Mouse (Mus musculus): ENCODE results near the gene Rpl13. TPM values are rescaled to one million over a fixed set of nuclear protein-coding genes. Genes with fewer than 3 reads are reported as not detected.
A peak's percentile ranks its signal among the peaks of the same experiment; 100 is the strongest.

Rpl13 gene
- polyA plus RNA-seq, 1 experiment = 2,994 TPM

DNA sequence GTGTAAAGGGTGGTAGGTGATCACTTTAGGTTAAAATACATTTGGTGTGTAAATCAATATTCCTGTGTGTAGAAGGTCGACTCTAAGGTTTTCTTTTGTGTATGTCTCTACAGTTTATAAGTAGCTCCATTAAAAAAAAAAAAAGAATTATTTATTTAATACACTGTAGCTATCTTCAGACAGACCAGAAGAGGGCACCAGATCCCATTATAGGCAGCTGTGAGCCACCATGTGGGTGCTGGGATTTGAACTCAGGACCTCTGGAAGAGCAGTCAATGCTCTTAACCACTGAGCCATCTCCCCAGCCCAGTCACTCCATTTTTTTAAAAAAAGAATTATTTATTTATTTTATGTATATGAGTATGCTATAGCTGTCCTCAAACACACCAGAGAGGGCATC lies 5.9 kb downstream of the Rpl13 start:
- no peaks in the 10 kb centered on the region for H3K4me1 ChIP-seq (ENCODE audit: control insufficient read depth, insufficient read depth, insufficient read length, low read length)
- WGBS = 49% methylated on average over 1 of the region's 1 CpGs
- TF ChIP-seq CTCF (IDR thresholded peaks at IDR 0.05; ENCODE audit: extremely low read depth, insufficient read length, insufficient replicate concordance, low read depth, low read length) = no peak
- no peak for TF ChIP-seq POLR2A (IDR thresholded peaks at IDR 0.05; ENCODE audit: low read depth, low read length)

DNA sequence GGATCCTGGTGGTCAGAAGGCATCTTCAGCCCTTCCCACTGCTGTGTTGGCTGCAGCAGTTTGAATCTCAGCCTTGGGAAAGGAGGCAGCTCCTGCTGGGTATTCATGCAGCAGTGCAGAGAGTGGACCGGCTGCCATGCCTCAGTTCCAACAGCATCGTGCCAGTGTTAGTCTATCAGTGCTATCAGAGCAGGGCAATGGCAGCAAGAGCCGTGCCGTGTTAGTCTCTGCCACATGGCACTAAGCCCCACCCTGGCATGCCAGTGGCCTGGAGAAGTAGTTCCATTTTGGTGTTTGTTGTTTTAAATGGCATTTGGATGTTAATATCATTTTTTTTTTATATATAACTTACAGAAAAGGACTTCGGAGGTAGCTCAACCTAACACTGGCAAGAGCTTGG lies 6.8 kb downstream of the Rpl13 start:
- no peaks in the 10 kb centered on the region for H3K27me3 ChIP-seq (ENCODE audit: control insufficient read depth, insufficient read depth, low read length)
- H3K4me3 ChIP-seq (ENCODE audit: low read depth, low read length) = no peak overlapping the region
- H3K4me1 ChIP-seq (ENCODE audit: control insufficient read depth, insufficient read depth, insufficient read length, low read length) = no peaks in the 10 kb centered on the region
- no peak for TF ChIP-seq CTCF (IDR thresholded peaks at IDR 0.05; ENCODE audit: extremely low read depth, insufficient read length, insufficient replicate concordance, low read depth, low read length)
- TF ChIP-seq POLR2A (IDR thresholded peaks at IDR 0.05; ENCODE audit: low read depth, low read length) = no peak
- WGBS = 73% methylated on average over 5 of the region's 5 CpGs
- peaks cover 14% of the 10 kb centered on the region for H3K36me3 ChIP-seq (ENCODE audit: control insufficient read depth, insufficient read depth, low read length)
- no peak overlapping the region for H3K27ac ChIP-seq (ENCODE audit: insufficient read depth, low read depth, low read length)

More for the DNA sequence above, 5.9 kb downstream of the Rpl13 start:
- Histone ChIP-seq H3K27ac (ENCODE audit: insufficient read depth, low read depth, low read length) (no peak overlapping the region), H3K36me3 (ENCODE audit: control insufficient read depth, insufficient read depth, low read length) (peaks cover 22% of the 10 kb centered on the region), H3K4me3 (ENCODE audit: low read depth, low read length) (no peak overlapping the region), H3K27me3 (ENCODE audit: control insufficient read depth, insufficient read depth, low read length) (no peaks in the 10 kb centered on the region)

DNA sequence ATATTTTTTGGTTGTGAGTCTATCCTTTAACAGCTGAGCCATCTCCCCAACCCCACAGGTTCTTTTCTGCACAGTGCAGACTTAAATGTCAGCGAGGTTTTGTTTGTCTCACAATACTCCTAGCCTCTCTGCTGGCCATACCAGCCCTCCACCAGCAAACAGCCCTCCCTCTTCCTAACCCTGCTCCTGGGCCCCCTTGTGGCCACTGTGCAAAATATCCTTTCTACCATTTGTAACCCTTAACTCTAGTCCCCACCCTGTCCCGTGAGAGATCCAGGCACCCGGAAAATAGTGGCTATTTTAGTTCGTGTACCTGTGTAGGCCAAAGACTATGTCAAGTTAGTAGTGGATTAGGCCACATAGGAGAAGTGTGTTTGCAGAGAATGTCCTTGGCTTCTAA lies 8.5 kb downstream of the Rpl13 start:
- Histone ChIP-seq H3K27ac (ENCODE audit: insufficient read depth, low read depth, low read length) (no peak overlapping the region), H3K27me3 (ENCODE audit: control insufficient read depth, insufficient read depth, low read length) (peaks cover 2% of the 10 kb centered on the region; the same call in 1 of the 2 replicates), H3K36me3 (ENCODE audit: control insufficient read depth, insufficient read depth, low read length) (no peaks in the 10 kb centered on the region), H3K4me1 (ENCODE audit: control insufficient read depth, insufficient read depth, insufficient read length, low read length) (no peaks in the 10 kb centered on the region), H3K4me3 (ENCODE audit: low read depth, low read length) (no peak overlapping the region)
- WGBS = 6% methylated on average over 4 of the region's 4 CpGs
- TF ChIP-seq CTCF (IDR thresholded peaks at IDR 0.05; ENCODE audit: extremely low read depth, insufficient read length, insufficient replicate concordance, low read depth, low read length) = peak; percentile 75; the same call in 1 of the 2 replicates
- TF ChIP-seq POLR2A (IDR thresholded peaks at IDR 0.05; ENCODE audit: low read depth, low read length) = no peak

DNA sequence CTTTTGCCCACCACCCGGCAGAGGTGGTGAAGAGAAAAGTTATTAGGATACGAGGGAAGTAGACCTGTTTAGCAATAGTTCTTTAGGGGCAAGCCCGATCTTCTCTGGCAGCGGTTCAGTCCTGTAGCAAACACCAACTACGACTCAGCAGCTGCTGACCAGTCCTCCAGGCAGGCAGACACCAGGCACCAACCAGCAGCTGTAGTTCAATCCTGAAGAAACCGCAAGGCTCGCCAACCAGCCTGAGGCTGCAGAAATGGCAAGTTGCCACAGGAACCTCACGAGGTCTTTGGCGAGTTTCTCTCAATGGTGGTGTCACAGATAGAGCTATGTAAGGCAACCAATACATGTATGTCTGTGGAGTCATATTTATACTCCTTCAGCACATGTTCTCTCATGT lies 10.7 kb downstream of the Rpl13 start:
- Histone ChIP-seq H3K4me1 (ENCODE audit: control insufficient read depth, insufficient read depth, insufficient read length, low read length) (peaks cover 9% of the 10 kb centered on the region), H3K27me3 (ENCODE audit: control insufficient read depth, insufficient read depth, low read length) (peaks cover 18% of the 10 kb centered on the region), H3K36me3 (ENCODE audit: control insufficient read depth, insufficient read depth, low read length) (no peaks in the 10 kb centered on the region), H3K4me3 (ENCODE audit: low read depth, low read length) (no peak overlapping the region), H3K27ac (ENCODE audit: insufficient read depth, low read depth, low read length) (no peak overlapping the region)
- 67% methylated on average over 9 of the region's 9 CpGs for WGBS
- TF ChIP-seq POLR2A (IDR thresholded peaks at IDR 0.05; ENCODE audit: low read depth, low read length) (no peak), CTCF (IDR thresholded peaks at IDR 0.05; ENCODE audit: extremely low read depth, insufficient read length, insufficient replicate concordance, low read depth, low read length) (no peak)

DNA sequence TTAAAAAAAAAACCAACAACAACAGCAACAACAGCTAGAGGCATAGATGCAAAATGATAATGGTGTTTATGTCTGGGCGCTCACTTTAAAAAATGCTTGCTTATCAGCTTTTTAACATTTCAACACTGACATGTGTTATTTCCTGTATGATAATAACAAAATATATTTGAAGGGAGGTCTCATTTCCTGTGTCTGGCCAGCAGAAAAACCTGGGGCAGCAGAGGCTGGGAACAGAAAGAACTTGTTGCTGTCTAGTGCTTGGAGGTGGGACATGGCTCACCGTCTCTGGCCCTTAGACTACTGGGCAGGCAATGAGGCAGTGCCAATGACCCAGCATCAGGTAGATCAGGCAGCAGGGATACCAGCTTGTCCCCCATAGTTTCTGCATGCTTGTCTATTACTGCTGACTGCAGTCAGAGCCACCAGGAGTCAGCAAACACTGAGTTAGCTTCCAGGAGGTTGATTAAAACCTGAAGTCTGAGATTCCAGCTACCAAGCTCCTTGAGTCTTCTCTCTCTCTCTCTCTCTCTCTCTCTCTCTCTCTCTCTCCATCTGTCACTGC lies 11.8 kb downstream of the Rpl13 start:
- no peak overlapping the region for H3K27ac ChIP-seq (ENCODE audit: insufficient read depth, low read depth, low read length)

DNA sequence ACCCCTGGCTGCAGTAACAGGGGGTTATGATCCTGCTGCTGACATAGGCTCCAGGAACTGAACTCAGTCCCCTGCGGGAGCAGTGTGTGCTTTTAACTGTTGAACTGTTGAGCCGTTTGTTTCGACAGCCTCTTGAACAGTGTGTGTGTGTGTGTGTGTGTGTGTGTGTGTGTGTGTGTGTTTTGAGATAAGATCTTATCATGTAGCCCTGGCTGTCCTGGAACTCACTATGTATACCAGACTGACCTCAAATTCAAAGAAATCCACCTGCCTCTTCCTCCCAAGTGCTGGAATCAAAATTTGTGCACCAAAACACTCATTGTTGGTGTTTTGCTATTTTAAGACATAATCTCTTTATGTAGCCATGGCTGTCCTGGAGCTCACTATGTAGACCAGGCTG lies 12.5 kb downstream of the Rpl13 start:
- TF ChIP-seq CTCF (IDR thresholded peaks at IDR 0.05; ENCODE audit: extremely low read depth, insufficient read length, insufficient replicate concordance, low read depth, low read length) (no peak), POLR2A (IDR thresholded peaks at IDR 0.05; ENCODE audit: low read depth, low read length) (no peak)
- peaks cover 30% of the 10 kb centered on the region for H3K27me3 ChIP-seq (ENCODE audit: control insufficient read depth, insufficient read depth, low read length)
- WGBS = 12% methylated on average over 3 of the region's 3 CpGs
- no peak overlapping the region for H3K27ac ChIP-seq (ENCODE audit: insufficient read depth, low read depth, low read length)
- H3K4me1 ChIP-seq (ENCODE audit: control insufficient read depth, insufficient read depth, insufficient read length, low read length) = peaks cover 9% of the 10 kb centered on the region
- no peaks in the 10 kb centered on the region for H3K36me3 ChIP-seq (ENCODE audit: control insufficient read depth, insufficient read depth, low read length)
- H3K4me3 ChIP-seq (ENCODE audit: low read depth, low read length) = no peak overlapping the region

More for the DNA sequence above, 11.8 kb downstream of the Rpl13 start:
- no peak for TF ChIP-seq POLR2A (IDR thresholded peaks at IDR 0.05; ENCODE audit: low read depth, low read length)
- no peak for TF ChIP-seq CTCF (IDR thresholded peaks at IDR 0.05; ENCODE audit: extremely low read depth, insufficient read length, insufficient replicate concordance, low read depth, low read length)
- peaks cover 9% of the 10 kb centered on the region for H3K4me1 ChIP-seq (ENCODE audit: control insufficient read depth, insufficient read depth, insufficient read length, low read length)
- WGBS = 40% methylated on average over 2 of the region's 2 CpGs
- no peaks in the 10 kb centered on the region for H3K36me3 ChIP-seq (ENCODE audit: control insufficient read depth, insufficient read depth, low read length)
- no peak overlapping the region for H3K4me3 ChIP-seq (ENCODE audit: low read depth, low read length)
- H3K27me3 ChIP-seq (ENCODE audit: control insufficient read depth, insufficient read depth, low read length) = peaks cover 29% of the 10 kb centered on the region

DNA sequence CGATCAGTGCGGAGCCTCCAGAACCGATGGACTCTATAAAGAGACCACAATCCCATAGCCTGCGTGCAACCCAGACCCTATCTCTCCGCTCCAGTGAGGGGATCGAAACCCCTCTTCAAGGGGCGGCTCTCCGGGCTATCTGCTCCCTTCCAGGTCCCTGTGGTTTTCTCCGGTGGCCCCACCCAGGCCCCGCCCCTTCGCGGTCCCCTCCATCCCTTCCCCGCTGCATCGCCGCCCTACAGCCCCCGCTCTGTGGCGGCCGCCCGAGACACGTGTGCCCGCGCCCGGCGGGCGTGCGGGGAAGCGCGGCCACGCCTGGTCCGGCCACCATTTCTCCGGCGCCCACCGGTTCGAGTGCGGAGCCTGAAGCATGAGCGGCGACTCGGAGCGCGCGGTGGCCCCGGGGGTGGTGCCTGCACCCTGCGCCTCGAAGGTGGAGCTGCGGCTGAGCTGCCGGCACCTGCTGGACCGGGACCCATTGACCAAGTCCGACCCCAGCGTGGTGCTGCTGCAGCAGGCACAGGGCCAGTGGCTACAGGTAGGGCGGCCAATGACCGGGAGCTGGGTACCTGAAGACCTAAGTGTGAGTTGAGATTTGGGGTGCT lies 15.1 kb downstream of the Rpl13 start, which contains the start of gene Cpne7:
Gene Cpne7, plus strand, starts transcription at position 248 of the 605 bp plus-strand sequence.
- Histone ChIP-seq H3K4me1 (ENCODE audit: control insufficient read depth, insufficient read depth, insufficient read length, low read length) (peaks cover 9% of the 10 kb centered on the region), H3K4me3 (ENCODE audit: low read depth, low read length) (peak within 1 kb of the TSS; percentile 56), H3K27ac (ENCODE audit: insufficient read depth, low read depth, low read length) (no peak within 1 kb of the TSS), H3K27me3 (ENCODE audit: control insufficient read depth, insufficient read depth, low read length) (peaks cover 30% of the 10 kb centered on the region), H3K36me3 (ENCODE audit: control insufficient read depth, insufficient read depth, low read length) (no peaks in the 10 kb centered on the region)
- WGBS = 2% methylated on average over 51 of the region's 51 CpGs
- TF ChIP-seq POLR2A (IDR thresholded peaks at IDR 0.05; ENCODE audit: low read depth, low read length) = no peak
- no peak for TF ChIP-seq CTCF (IDR thresholded peaks at IDR 0.05; ENCODE audit: extremely low read depth, insufficient read length, insufficient replicate concordance, low read depth, low read length)

Measured in small intestine, adult 2 months (tissue).